Mouse (Mus musculus) neural tube, embryonic 11.5 days (tissue): ENCODE data around the gene Trim10. TPM values are rescaled to one million over a fixed set of nuclear protein-coding genes. Genes with fewer than 3 reads are reported as not detected.

Experiments
- ATAC-seq: fragments of 200-750 bp; cut with Nextera tagmentation; 2 replicates; pipeline ENCODE4 v1.8.0; 2017; ENCODE audit warnings: moderate number of reproducible peaks, mild to moderate bottlenecking, moderate TSS enrichment, moderate library complexity; ENCODE audit not compliant: insufficient read depth, low FRiP score, low TSS enrichment
- DNase-seq: peaks from one replicate; pipeline ENCODE4 v3.0.0-alpha.2; 2015; ENCODE audit warnings: low spot score
- H3K27ac ChIP-seq: fragments of 300-500 bp; sonication (generic); 2 replicates; pipeline ENCODE4 v1.5.1; 2014; ENCODE audit warnings: low read depth, mild to moderate bottlenecking, low read length
- H3K27me3 ChIP-seq: fragments of 300-500 bp; sonication (generic); 2 replicates; pipeline ENCODE4 v1.6.1; 2014; ENCODE audit warnings: mild to moderate bottlenecking, low read length, mixed read lengths; ENCODE audit not compliant: control insufficient read depth, insufficient read depth
- H3K36me3 ChIP-seq: fragments of 300-500 bp; sonication (generic); 2 replicates; pipeline ENCODE4 v1.6.1; 2014; ENCODE audit warnings: mild to moderate bottlenecking, low read length, moderate library complexity, mixed read lengths; ENCODE audit not compliant: control insufficient read depth, insufficient read depth
- H3K4me1 ChIP-seq: fragments of 300-500 bp; sonication (generic); 2 replicates; pipeline ENCODE4 v1.6.1; 2014; ENCODE audit warnings: low read length, mixed read lengths; ENCODE audit not compliant: control insufficient read depth, insufficient read depth
- H3K4me2 ChIP-seq: fragments of 300-500 bp; sonication (generic); 2 replicates; pipeline ENCODE4 v1.6.1; 2014; ENCODE audit warnings: low read depth, mild to moderate bottlenecking, moderate library complexity
- H3K4me3 ChIP-seq: fragments of 300-500 bp; sonication (generic); 2 replicates; pipeline ENCODE4 v1.5.1; 2014; ENCODE audit warnings: low read depth, low read length
- H3K9ac ChIP-seq: fragments of 300-500 bp; sonication (generic); 2 replicates; pipeline ENCODE4 v1.6.1; 2014; ENCODE audit warnings: mild to moderate bottlenecking, low read length
- H3K9me3 ChIP-seq: fragments of 300-500 bp; sonication (generic); 2 replicates; pipeline ENCODE4 v1.6.1; 2016; ENCODE audit warnings: low read length; ENCODE audit not compliant: control insufficient read depth
- WGBS: fragments of 180-500 bp; shearing (Covaris S2); extraction: QIAGEN DNeasy Blood & Tissue Kit; methylation state at CpG from one replicate; pipeline ENCODE4 v1.1.7; 2014; 5-methylcytosine and 5-hydroxymethylcytosine counted together
- polyA plus RNA-seq: library from polyadenylated mRNA; unstranded; fragments of >200 nt; fragmentation: Nextera tagmentation; extraction: Ambion mirVana; gene quantifications from 2 replicates; pipeline ENCODE4 v1.2.1, GENCODE M21; 2014

Gene Trim10
- polyA plus RNA-seq, 1 experiment from 2014 or later = 7.5 TPM

GRCm38 (mm10) chr17:36896583-36896982 lies 27.2 kb downstream of the Trim10 start:
- H3K27me3 ChIP-seq = no peaks in the 10 kb centered on the region
- ATAC-seq (no peak), DNase-seq (peak; percentile 21)
- H3K9ac ChIP-seq = no peak overlapping the region
- 87% methylated on average over 1 of the region's 1 CpGs for WGBS
- no peak overlapping the region for H3K4me3 ChIP-seq
- H3K4me1 ChIP-seq = no peaks in the 10 kb centered on the region
- H3K9me3 ChIP-seq = no peaks in the 10 kb centered on the region
- H3K4me2 ChIP-seq = no peak overlapping the region
- H3K36me3 ChIP-seq = no peaks in the 10 kb centered on the region
- no peak overlapping the region for H3K27ac ChIP-seq

- Histone ChIP-seq H3K27me3 (no peaks in the 10 kb centered on the region), H3K27ac (no peak overlapping the region), H3K4me2 (no peak overlapping the region), H3K9ac (no peak overlapping the region), H3K4me1 (no peaks in the 10 kb centered on the region), H3K36me3 (no peaks in the 10 kb centered on the region), H3K4me3 (no peak overlapping the region), H3K9me3 (no peaks in the 10 kb centered on the region)
- ATAC-seq = no peak
- DNase-seq = no peak
Observed at GRCm38 (mm10) chr17:36897065-36897464, 27.7 kb downstream of the Trim10 start.

- ATAC-seq = no peak
- WGBS = 69% methylated on average over 6 of the region's 6 CpGs
Observed at GRCm38 (mm10) chr17:36897552-36898205, 28.3 kb downstream of the Trim10 start, which contains the start of gene Trim31. Gene Trim31, plus strand, starts transcription at chr17:36898118.

GRCm38 (mm10) chr17:36899376-36899775 lies 30.0 kb downstream of the Trim10 start:
- DNase-seq = no peak
- Histone ChIP-seq H3K36me3 (no peaks in the 10 kb centered on the region), H3K27me3 (no peaks in the 10 kb centered on the region), H3K4me3 (no peak overlapping the region), H3K4me1 (no peaks in the 10 kb centered on the region), H3K9me3 (no peaks in the 10 kb centered on the region), H3K27ac (no peak overlapping the region), H3K9ac (no peak overlapping the region), H3K4me2 (no peak overlapping the region)
- no peak for ATAC-seq
- 81% methylated on average over 4 of the region's 4 CpGs for WGBS

More at GRCm38 (mm10) chr17:36897552-36898205, 28.3 kb downstream of the Trim10 start, which contains the start of gene Trim31:
- Histone ChIP-seq H3K9ac (no peak within 1 kb of the TSS), H3K27me3 (no peaks in the 10 kb centered on the region), H3K4me1 (no peaks in the 10 kb centered on the region), H3K4me2 (no peak within 1 kb of the TSS), H3K27ac (no peak within 1 kb of the TSS), H3K36me3 (no peaks in the 10 kb centered on the region), H3K9me3 (no peaks in the 10 kb centered on the region), H3K4me3 (no peak within 1 kb of the TSS)
- no peak for DNase-seq

GRCm38 (mm10) chr17:36900001-36900400 lies 30.6 kb downstream of the Trim10 start:
- ATAC-seq (no peak), DNase-seq (no peak)
- no peak overlapping the region for H3K4me2 ChIP-seq
- H3K27me3 ChIP-seq = no peaks in the 10 kb centered on the region
- H3K27ac ChIP-seq = no peak overlapping the region
- H3K4me1 ChIP-seq = no peaks in the 10 kb centered on the region
- no peak overlapping the region for H3K4me3 ChIP-seq
- no peaks in the 10 kb centered on the region for H3K36me3 ChIP-seq
- no peak overlapping the region for H3K9ac ChIP-seq
- 83% methylated on average over 5 of the region's 5 CpGs for WGBS
- no peaks in the 10 kb centered on the region for H3K9me3 ChIP-seq

GRCm38 (mm10) chr17:36900691-36901090 lies 31.3 kb downstream of the Trim10 start:
- Histone ChIP-seq H3K27me3 (no peaks in the 10 kb centered on the region), H3K36me3 (no peaks in the 10 kb centered on the region), H3K4me2 (no peak overlapping the region), H3K4me1 (no peaks in the 10 kb centered on the region), H3K27ac (no peak overlapping the region), H3K4me3 (no peak overlapping the region), H3K9me3 (no peaks in the 10 kb centered on the region), H3K9ac (no peak overlapping the region)
- ATAC-seq = no peak
- DNase-seq = no peak
- WGBS = 39% methylated on average over 1 of the region's 1 CpGs

- H3K9ac ChIP-seq = no peak overlapping the region
- ATAC-seq = no peak
- H3K27ac ChIP-seq = no peak overlapping the region
- no peak overlapping the region for H3K4me2 ChIP-seq
- no peak overlapping the region for H3K4me3 ChIP-seq
- no peaks in the 10 kb centered on the region for H3K4me1 ChIP-seq
- no peaks in the 10 kb centered on the region for H3K36me3 ChIP-seq
- no peaks in the 10 kb centered on the region for H3K9me3 ChIP-seq
- no peaks in the 10 kb centered on the region for H3K27me3 ChIP-seq
- WGBS = 85% methylated on average over 3 of the region's 3 CpGs
- DNase-seq = no peak
Observed at GRCm38 (mm10) chr17:36903651-36904050, 34.3 kb downstream of the Trim10 start.

- no peaks in the 10 kb centered on the region for H3K4me1 ChIP-seq
- H3K27ac ChIP-seq = no peak overlapping the region
- ATAC-seq (no peak), DNase-seq (no peak)
- H3K9ac ChIP-seq = no peak overlapping the region
- no peaks in the 10 kb centered on the region for H3K36me3 ChIP-seq
- no peaks in the 10 kb centered on the region for H3K27me3 ChIP-seq
- H3K4me3 ChIP-seq = no peak overlapping the region
- no peak overlapping the region for H3K4me2 ChIP-seq
- H3K9me3 ChIP-seq = no peaks in the 10 kb centered on the region
- WGBS = 50% methylated on average over 1 of the region's 1 CpGs
Observed at GRCm38 (mm10) chr17:36908235-36908634, 38.9 kb downstream of the Trim10 start.

GRCm38 (mm10) chr17:36909802-36910201 lies 40.4 kb downstream of the Trim10 start:
- WGBS = 64% methylated on average over 4 of the region's 4 CpGs
- Histone ChIP-seq H3K4me1 (no peaks in the 10 kb centered on the region), H3K36me3 (no peaks in the 10 kb centered on the region), H3K27ac (no peak overlapping the region), H3K4me3 (no peak overlapping the region), H3K9ac (no peak overlapping the region), H3K9me3 (no peaks in the 10 kb centered on the region), H3K27me3 (no peaks in the 10 kb centered on the region), H3K4me2 (no peak overlapping the region)
- ATAC-seq (no peak), DNase-seq (no peak)
